Mouse (Mus musculus): ENCODE data around the gene H2-DMb1.

DNA sequence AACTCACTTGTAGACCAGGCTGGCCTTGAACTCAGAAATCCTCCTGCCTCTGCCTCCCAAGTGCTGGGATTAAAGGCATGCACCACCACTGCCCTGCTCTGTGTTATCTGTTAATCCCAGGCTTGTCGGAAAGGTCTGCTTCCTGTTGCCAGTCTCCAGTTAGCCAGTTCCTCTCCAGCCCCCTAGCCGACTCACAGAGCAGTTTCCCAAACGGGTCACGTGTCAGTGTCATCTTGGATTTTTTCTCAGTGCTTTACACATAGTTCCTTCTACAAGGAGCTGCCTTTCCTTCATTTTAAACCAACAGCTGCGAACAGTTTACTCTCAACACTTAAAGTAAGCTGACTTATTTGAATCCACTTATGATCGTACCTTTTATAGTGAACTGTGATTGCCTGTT, 28.2 kb upstream of the H2-DMb1 start:
- TF ChIP-seq CTCF (IDR thresholded peaks at IDR 0.05; ENCODE audit: insufficient read depth, low read length) (no peak), POLR2A (IDR thresholded peaks at IDR 0.05; ENCODE audit: borderline replicate concordance, extremely low read depth, low read depth, low read length) (no peak)
